Mouse (Mus musculus) CD4-positive, CD25-positive, alpha-beta regulatory T cell, adult 2 months (primary cell): ENCODE data around the gene Rbms3.

ENCODE experiments used
- DNase-seq: peaks from one replicate; pipeline ENCODE4 v3.0.0-alpha.2; 2012; ENCODE audit warnings: low read depth, low spot score

Gene Rbms3

GRCm38 (mm10) chr9:116847241-116848135 lies 782.2 kb downstream of the Rbms3 start:
- no peak for DNase-seq

DNA sequence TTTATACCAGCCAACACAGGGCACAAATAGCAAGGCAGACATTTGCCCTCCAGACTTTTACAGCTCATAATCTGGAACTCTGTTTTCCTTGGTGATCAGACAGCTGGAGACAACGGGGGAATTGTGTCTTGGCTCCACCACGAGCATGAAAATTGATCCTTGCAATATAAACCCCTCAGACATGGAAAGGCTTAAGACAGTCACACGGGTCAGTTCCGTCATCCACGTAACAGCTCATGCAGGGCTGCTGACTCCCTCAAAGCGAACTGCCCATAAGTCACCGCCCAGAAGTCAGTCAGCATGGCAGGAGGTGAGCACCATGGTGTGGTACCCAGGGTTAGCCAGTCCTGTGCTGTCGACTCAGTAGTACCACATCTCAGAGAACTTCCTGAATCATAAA lies 794.8 kb downstream of the Rbms3 start:
- no peak for DNase-seq

DNA sequence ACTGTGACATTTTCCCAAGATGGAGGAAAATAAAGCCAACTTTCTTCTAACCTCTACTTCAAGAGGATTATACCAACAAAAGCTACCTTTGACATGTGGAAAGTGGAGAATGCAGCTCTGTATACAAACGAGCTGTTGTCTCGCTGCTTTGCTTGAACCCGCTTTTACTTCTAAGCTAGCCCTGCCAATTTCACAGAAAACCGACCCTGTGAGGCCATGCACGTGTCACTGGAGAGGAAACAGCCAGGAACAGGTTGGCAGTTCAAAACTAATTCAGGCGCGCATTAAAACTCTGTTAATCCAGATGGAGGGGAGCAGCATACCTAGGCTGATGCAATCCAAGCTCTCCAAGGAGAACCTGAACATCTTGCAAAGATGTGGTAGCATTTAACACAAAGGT lies 796.0 kb downstream of the Rbms3 start:
- no peak for DNase-seq

GRCm38 (mm10) chr9:116832822-116833221 lies 796.9 kb downstream of the Rbms3 start:
- DNase-seq, result no peak

DNA sequence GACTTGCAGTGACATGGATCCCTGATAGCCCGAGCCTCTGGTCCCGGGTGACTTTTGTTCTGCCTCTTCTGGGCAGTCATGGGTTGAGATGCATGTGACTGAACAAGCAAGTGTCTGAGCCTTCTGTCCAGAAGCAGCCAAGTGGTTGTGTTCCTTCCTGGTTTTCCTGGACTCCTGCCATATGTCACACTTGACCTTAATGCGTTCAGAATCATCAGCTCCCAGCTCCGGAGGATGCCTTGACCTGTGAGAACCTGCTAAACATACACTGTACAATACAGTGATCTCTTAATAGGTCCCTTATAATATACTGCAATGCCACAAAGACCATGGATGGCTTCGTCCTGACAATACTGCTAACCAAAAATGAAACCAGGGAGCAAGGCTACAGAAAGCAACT lies 798.3 kb downstream of the Rbms3 start:
- DNase-seq, result no peak

DNA sequence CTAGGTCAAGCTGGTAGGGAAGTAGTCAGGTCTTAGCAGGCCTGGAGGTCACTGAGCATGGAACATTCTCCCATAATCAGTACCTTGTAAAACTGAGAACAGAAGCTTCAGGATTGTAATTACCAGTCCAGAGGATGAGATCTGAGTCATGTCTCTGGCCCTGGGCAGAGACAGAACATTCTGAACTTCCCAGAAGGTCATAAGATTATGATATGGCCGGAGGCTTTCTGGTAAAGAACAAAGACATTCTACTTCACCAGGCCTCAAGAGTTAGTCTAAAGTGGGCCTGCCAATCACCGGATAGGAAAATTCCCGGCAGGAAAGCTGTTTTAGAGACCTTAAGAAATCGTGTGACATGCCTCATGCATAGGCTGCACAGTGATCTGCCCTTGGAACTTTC lies 799.8 kb downstream of the Rbms3 start:
- no peak for DNase-seq

DNA sequence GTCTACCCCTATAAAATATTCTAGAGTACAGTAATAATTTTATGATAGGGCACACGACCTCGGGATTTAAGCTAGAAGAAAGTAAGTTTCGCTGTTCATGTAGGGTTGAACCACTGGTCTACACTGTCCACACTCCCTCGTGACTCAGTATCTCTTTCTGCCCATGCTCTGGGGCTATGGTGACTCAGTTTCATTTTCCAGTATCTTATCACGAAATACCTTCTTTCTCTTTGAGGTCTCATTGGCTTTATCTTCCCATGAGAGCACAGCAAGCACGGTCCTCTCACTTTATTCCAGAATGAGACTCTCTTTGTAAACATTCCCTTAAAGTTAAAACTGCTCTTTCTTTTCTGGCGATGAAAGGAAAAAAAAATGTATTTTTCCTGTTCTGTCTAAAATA lies 808.1 kb downstream of the Rbms3 start:
- DNase-seq, result no peak

DNA sequence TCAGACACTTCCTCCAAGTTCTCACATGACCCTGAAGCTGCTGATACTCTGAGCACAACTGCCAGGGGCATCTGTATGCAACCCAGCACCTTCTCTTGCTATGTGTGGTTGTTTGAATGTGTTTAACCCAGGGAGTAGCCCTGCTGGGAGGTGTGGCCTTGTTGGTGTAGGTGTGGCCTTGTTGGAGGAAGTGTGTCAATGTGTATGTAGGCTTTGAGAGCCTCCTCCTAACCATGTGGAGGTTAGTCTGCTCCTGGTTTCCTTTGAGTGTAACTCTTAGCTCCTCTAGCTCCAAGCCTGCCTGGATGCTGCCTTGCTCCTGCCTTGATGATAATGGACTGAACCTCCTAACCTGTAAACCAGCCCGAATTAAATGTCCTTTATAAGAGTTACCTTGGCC lies 812.5 kb downstream of the Rbms3 start:
- DNase-seq, result no peak

DNA sequence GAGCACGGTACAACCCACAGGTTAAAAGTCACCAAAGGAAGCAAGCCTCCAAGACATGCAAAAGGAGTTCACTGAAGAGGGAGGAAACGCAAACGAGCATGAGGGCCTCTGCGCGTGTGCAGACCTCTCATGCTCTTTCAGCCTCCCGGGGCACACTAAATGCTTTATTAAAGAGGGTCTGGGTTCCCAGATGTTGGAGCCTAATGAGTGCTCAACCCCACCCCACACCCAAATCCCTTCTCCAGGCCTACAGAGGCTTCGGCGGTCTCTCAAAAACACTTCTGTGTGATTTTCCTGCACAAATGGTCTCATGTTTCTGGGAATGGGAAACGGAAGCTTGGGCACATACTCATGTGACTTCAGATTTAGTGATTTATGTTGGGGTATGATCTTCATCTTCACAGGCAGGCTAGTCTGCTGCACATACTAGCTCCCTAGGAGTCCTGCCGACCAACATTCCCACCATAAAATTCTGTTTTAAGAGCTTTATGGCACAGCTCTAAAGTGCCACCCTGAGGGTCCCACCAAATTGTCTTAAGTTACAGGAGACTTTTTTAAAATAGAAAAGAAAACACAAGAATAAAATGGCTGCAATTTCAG lies 815.1 kb downstream of the Rbms3 start:
- no peak for DNase-seq

DNA sequence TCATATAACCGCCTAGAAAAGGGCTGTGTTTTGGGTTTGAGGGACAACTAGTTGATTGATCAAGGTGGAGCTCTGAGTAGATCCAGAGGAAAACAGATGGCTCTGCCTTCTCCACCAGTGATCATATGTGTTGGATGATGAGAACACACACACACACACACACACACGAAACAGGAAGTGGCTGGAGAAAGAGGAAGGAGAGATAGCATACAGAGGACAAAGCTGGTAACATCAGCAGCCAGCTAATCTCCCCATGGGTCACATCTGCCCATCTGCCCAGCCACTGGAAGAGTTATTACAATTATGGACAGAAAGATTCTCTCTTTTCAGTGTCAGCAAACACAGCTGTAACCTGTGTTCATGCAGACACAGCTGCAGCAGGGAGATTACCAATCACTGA lies 816.3 kb downstream of the Rbms3 start:
- no peak for DNase-seq

DNA sequence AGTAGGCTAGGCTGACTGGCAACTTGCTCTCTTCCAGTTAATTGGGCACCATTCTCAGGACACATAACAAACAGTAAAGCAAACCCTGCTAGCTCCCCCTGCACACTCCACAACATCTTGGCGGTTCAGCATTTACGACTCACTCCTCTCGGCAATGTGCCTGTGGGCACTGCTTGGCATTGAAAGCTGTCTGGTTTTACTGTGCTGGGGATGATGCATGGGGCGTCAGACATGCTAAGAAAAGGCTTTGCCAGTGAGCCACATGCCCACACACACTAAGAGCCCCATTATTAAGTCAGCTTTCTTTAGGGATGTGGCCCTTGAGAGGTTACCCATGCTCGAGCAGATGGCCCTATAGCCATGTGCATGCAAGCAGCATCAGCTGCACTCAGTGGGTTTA lies 820.5 kb downstream of the Rbms3 start:
- no peak for DNase-seq

GRCm38 (mm10) chr9:116808401-116808800 lies 821.3 kb downstream of the Rbms3 start:
- DNase-seq, result no peak

DNA sequence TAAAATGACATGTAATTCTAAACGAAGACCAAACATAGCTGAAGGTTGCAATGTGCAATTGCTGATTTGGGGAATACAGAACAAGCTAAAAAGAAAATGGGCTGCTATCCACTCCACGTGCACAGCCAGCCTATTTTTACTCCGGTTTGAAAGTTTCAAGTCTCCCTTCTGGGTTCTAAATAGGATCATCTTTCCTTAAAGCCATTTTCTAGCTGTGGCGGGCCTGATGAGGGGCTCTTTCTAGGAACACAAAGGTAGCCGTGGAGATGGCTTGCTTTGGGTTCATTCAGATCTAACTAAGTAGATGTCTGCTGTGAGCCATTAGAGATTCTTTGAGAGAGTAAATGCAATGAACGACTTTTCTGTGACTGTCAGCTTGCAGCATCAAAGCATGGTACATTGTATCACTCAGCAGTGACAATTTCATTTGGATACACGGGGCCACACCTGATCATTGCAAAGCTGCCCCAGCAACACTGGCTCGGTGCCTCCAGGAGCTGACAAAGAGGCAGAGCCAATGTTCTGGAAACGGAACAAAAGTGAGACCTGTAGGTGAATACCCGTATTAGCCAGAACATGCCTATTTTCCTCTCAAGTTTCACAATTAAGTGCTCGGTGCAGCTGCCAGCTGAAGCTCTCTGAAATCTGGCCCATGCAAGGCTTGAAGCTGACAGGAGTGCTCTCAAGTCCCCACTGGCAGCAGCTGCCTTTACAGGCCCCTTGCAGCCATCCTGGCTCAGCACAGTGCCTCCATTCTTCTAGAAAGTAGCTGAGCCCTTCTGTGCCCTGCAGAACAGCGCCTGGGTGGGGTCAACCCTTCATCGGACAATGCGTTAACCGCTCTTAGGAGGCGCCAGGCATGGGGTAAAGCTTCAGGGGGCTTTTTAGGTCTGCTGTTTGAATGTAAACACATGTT lies 822.3 kb downstream of the Rbms3 start:
- DNase-seq, result no peak

DNA sequence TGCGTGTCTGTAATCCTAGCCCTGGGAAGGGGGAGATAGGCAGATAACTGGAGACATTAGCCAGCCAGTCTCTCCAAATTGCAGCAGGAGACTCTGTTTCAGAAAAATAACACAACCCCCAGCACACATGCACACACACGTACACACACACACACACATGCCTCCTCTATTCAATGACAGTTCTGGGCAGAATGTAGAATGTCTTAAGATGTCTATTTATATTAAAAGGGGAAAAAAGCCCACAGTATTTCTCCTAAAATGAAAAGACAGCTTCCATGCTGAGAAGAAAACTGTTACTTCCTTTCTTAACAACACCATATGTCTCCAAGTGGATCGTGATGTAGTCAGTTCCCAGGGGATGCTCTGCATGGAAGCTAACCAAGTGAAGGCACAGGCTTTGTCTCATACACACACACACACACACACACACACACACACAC lies 826.4 kb downstream of the Rbms3 start:
- DNase-seq, result no peak

DNA sequence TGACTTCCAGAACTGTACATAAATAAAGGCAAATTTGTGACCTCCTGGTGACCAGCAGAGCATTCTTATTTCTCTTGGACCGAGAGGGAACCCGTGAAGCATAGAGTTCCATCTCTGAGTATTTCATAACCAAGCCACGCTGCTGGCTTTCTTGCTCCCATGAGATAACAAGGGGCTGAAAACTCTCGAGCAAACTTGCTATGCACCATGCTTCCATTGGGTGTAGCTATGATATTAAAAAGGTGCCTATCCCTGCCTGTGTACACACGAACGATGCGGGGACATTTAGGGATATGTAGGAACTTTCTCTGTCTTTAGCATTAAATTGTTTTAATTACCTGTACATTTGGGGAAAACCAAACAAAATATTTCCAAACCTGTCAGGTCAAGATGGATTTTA lies 827.1 kb downstream of the Rbms3 start:
- DNase-seq, result no peak

GRCm38 (mm10) chr9:116795240-116795955 lies 834.3 kb downstream of the Rbms3 start:
- DNase-seq, result no peak

DNA sequence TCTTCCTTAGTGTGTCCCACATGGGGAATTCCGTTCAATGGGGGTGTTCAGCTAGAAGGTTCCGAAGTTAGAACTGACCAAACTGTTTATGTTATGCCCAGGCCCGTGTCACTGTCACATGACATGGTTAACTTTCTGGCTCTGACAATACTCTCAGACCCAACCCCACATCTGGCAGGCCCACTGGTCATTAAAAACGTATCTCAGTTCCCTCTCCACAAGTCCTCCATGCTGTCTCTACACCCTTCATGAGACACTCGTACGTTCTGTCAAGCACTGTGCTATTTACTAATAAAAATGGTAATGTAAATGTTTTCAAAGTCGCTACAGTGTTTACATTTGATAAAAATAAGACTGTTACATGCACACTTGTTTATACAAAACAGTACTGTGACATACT lies 837.9 kb downstream of the Rbms3 start:
- no peak for DNase-seq

GRCm38 (mm10) chr9:116786136-116787046 lies 843.3 kb downstream of the Rbms3 start:
- DNase-seq, result no peak

GRCm38 (mm10) chr9:116771820-116772219 lies 857.9 kb downstream of the Rbms3 start:
- DNase-seq, result no peak

DNA sequence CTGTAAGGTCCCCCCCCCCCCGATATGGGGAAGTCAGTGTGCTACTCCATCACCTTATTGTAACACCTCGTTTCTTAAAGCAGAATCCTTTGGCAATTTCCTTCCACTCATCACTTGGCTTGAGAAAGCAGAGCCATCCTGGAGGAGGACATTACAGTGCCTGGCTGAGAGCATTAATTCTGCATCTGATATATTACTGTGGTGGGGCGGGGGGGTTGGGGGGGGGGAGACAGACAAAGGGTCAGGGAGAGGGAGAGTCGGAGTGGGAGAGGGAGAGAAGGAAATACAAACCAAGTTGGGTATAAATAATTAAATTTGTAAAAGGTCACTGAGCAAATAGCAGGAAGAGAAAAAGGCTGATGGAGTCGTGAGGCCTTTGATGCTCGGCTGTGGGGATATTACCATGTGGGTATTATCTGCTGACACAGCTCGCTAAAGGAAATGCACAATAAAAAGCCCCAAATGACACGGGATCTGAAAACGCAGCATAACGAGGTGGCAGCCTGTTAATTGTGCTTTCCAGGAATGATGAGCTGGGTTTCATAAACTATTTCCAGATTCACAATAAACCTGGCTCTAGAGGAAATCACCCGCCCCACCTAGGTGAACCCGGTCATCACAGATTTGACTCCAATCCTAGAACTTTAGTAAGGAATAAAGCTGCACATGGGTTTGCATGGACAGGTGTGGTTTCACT lies 860.2 kb downstream of the Rbms3 start:
- DNase-seq, result no peak
